34 mouse cellular contexts compared by ENCODE assay signal in genomic region chr7:122384891-122385290, GRCm38 (mm10).
"Had no signal": no experiment of that assay in that cellular context is flagged by ENCODE, and none has a peak within 500 bp of the region (broad histone marks: within the 10 kb centered on the region; RNA-seq: fewer than 3 reads in every experiment).

No protein-coding gene starts in this region.

- H3K36me3 ChIP-seq: heart, embryonic 10.5 days; heart, embryonic 12.5 days; heart, embryonic 13.5 days; heart, embryonic 15.5 days; hindbrain, embryonic 10.5 days; hindbrain, embryonic 12.5 days; hindbrain, embryonic 13.5 days; hindbrain, embryonic 15.5 days; intestine, embryonic 15.5 days; kidney, embryonic 15.5 days had no signal

- DNase-seq: heart, postnatal 10 days; heart, postnatal 36 days; heart, postnatal 4 days; kidney, adult 11 months; kidney, adult 18-20 months; kidney, adult 2 months; kidney, adult 8-10 months; kidney, adult 9 months; kidney, postnatal 10 days; kidney, postnatal 14 days; kidney, postnatal 25 days; kidney, postnatal 36 days; kidney, postnatal 4 days; layer of hippocampus, adult 9-11 months; layer of hippocampus, postnatal 36 days had no signal

- ATAC-seq: hindbrain, embryonic 16.5 days; hindbrain, postnatal 0 days; inflammation-experienced regulatory T-cells, adult 6 months; intestine, embryonic 15.5 days; intestine, embryonic 16.5 days; intestine, postnatal 0 days had no signal

- H3K27ac ChIP-seq: heart, embryonic 10.5 days; heart, embryonic 13.5 days; heart, embryonic 15.5 days; hindbrain, embryonic 10.5 days; hindbrain, embryonic 12.5 days; hindbrain, embryonic 13.5 days; hindbrain, embryonic 14.5 days; hindbrain, embryonic 15.5 days; hindbrain, postnatal 0 days; intestine, embryonic 15.5 days; kidney, embryonic 15.5 days; kidney, postnatal 0 days had no signal

- H3K9ac ChIP-seq: heart, embryonic 12.5 days; heart, embryonic 13.5 days; heart, embryonic 15.5 days; hindbrain, embryonic 12.5 days; hindbrain, embryonic 13.5 days; hindbrain, embryonic 14.5 days; hindbrain, embryonic 15.5 days; intestine, embryonic 15.5 days; kidney, embryonic 15.5 days had no signal

- H3K4me3 ChIP-seq: heart, embryonic 10.5 days; heart, embryonic 12.5 days; heart, embryonic 13.5 days; heart, embryonic 15.5 days; hindbrain, embryonic 10.5 days; hindbrain, embryonic 12.5 days; hindbrain, embryonic 13.5 days; hindbrain, embryonic 15.5 days; intestine, embryonic 15.5 days; kidney, embryonic 15.5 days; layer of hippocampus, adult 2 months had no signal

- H3K27me3 ChIP-seq: heart, embryonic 12.5 days; heart, embryonic 13.5 days; heart, embryonic 15.5 days; hindbrain, embryonic 12.5 days; hindbrain, embryonic 13.5 days; hindbrain, embryonic 15.5 days; intestine, embryonic 15.5 days; kidney, embryonic 15.5 days had no signal

- H3K9me3 ChIP-seq: heart, embryonic 10.5 days; heart, embryonic 12.5 days; heart, embryonic 13.5 days; heart, embryonic 15.5 days; hindbrain, embryonic 10.5 days; hindbrain, embryonic 12.5 days; hindbrain, embryonic 13.5 days; hindbrain, embryonic 15.5 days; intestine, embryonic 15.5 days; kidney, embryonic 15.5 days had no signal

- H3K4me1 ChIP-seq: intestine, embryonic 15.5 days had no signal

- H3K4me2 ChIP-seq: heart, embryonic 11.5 days; heart, embryonic 12.5 days; heart, embryonic 13.5 days; heart, embryonic 15.5 days; hindbrain, embryonic 12.5 days; hindbrain, embryonic 13.5 days; hindbrain, embryonic 14.5 days; hindbrain, embryonic 15.5 days; intestine, embryonic 15.5 days; kidney, embryonic 15.5 days had no signal
